ENCODE assay signal across 14 mouse cellular contexts in the genomic region with DNA sequence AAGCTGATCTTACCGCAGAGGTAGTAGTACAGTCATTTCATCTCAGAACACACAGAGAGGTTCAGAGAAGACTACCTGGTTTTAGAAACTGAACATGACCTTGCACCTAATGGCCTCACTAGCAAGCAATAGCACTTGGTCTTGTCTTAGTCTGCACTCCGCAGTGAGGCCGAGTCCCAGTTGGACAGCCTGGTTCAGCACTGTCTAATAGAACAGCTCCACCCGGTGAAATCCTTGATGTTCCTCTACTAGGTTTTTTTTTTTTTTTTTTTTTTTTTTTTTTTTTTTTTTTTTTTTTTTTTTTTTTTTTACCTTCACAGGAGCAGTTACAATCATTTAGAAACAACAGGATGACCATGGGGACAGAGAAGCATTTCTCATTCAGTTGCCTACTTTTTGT. TPM values are rescaled to one million over a fixed set of nuclear protein-coding genes. Genes with fewer than 3 reads are reported as not detected.
DNase-seq lines count a peak whose midpoint lies in the region.
"Had no signal": no experiment of that assay in that cellular context is flagged by ENCODE, and none has a peak within 500 bp of the region (broad histone marks: within the 10 kb centered on the region; RNA-seq: fewer than 3 reads in every experiment).

No protein-coding gene starts in this region.

- DNase-seq in gastrocnemius, postnatal 10 days: peak; percentile 4
- no peak for DNase-seq in gastrocnemius, postnatal 14 days
- peak; percentile 8 for DNase-seq in ovary, postnatal 36 days (ENCODE audit: low spot score)
- DNase-seq in ovary, adult 18-20 months (ENCODE audit: low spot score): no peak
- peak; percentile 34 for DNase-seq in embryo, embryonic 11 days
- peak; percentile 5 for DNase-seq in yolk sac, embryonic 10.5 days (ENCODE audit: low spot score)
- DNase-seq in layer of hippocampus, postnatal 25 days (ENCODE audit: extremely low spot score in 1 of 2, low spot score in 1 of 2): no peak
- no peak for DNase-seq in layer of hippocampus, adult 8-10 months (ENCODE audit: low spot score in 2 of 2)
- DNase-seq: B cell, adult 2 months; cerebellum, adult 11-12 months; cerebellum, postnatal 36 days; kidney, adult 18-20 months; lung, adult 18-20 months; thymus, postnatal 36 days had no signal

- intact Hi-C loops in gastrocnemius, postnatal 14 days (cut with DNase I; ENCODE audit: low total_unique reads): no loop called here

RNA-seq across cellular contexts. Expression of gene Sorcs1, which starts 19.3 kb away (rescaled TPM):
- total RNA-seq in gastrocnemius, postnatal 10 days (2021): 1 to 10 TPM; 2.1 TPM
- total RNA-seq in gastrocnemius, postnatal 14 days (2021): 1 to 10 TPM in 1 of 2 experiments, under 1 TPM in 1; 0.84 to 2.0 TPM
- total RNA-seq in layer of hippocampus, postnatal 25 days (2021): 1 to 10 TPM; 9.1 to 9.9 TPM
- total RNA-seq in layer of hippocampus, adult 8-10 months (2022): 10 to 100 TPM; 10.1 to 13.3 (median 11.3) TPM

Comparison
In these comparisons a context has a peak if more than half of its experiments do, and no peak if none do; other contexts are left out.
1. DNase-seq: peak in gastrocnemius, postnatal 10 days (single experiment), ovary, postnatal 36 days (single experiment), embryo, embryonic 11 days (single experiment) and yolk sac, embryonic 10.5 days (single experiment); none in gastrocnemius, postnatal 14 days (single experiment), ovary, adult 18-20 months (single experiment), layer of hippocampus, postnatal 25 days (0 of 2) and layer of hippocampus, adult 8-10 months (0 of 2).